Mouse (Mus musculus): ENCODE data around the gene Gm44790. TPM values are rescaled to one million over a fixed set of nuclear protein-coding genes. Genes with fewer than 3 reads are reported as not detected.
A peak's percentile ranks its signal among the peaks of the same experiment; 100 is the strongest.

The Gm44790 gene
- polyA plus RNA-seq, 1 experiment: not detected

DNA sequence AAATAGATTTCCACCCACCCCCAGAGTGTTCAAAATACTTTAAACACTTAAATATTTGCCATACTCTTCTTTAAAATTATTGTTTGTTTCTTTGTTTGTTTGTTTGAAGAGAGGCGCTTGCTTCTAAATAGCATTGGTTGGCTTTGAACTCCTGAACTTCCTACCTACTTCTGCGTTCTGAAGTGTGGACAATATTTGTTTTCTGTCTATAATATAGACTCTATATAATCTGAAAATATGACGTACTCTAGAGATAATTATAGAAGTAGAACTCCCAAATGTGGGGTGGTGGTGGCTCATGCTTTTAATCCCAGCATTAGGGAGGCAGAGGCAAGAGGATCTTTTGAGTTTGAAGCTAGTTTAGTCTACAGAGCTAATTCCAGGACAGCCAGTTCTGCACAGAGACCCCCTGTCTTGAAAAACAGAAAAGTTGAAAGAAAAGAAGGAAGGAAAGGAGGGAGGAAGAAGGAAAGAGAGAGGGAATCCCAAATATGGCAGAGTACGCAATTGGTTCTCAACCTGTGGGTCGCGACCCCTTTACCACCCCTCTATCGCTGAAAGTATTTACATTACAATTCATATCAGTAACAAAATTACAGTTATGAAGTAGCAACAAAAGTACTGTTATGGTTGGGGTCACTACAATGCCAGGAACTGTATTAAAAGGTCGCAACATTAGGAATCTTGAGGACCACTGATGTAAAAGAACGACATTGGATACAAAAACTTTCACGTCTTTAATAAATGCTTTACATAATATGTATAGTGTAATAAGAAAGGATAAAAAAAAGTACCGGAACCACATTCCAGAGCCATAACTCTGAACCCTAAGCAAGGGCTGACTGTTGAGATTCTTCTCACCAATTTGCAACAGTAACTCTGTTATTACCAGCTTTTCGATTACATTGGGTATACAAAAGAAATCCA lies 23.5 kb upstream of the Gm44790 start:
- Histone ChIP-seq H3K4me3 (replicated peaks) (peak overlapping the region; percentile 93), H3K27me3 (replicated peaks) (no peaks in the 10 kb centered on the region), H3K36me3 (replicated peaks; ENCODE audit: low read length) (peaks cover 10% of the 10 kb centered on the region), H3K4me1 (peaks cover 48% of the 10 kb centered on the region), H3K9me3 (no peaks in the 10 kb centered on the region)
- no peak for TF ChIP-seq FLI1 (IDR thresholded peaks at IDR 0.05; ENCODE audit: low read length)
- TF ChIP-seq GATA1 (IDR thresholded peaks at IDR 0.05; ENCODE audit: borderline replicate concordance, low read length): no peak

DNA sequence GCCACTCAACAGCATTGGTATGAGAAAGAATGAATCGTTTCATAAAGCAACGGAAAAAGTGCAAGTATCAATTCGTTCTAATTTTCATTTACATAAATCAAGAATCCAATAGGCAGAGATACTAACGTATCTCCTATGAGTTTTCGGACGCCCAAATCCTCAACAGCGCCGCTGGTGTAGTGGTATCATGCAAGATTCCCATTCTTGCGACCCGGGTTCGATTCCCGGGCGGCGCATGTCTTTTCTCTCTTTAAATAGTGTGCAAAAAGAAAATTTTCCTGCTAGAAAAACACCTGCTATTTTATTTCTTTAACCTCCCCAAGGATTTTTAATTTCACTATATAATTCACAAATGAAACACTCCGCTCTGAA lies 22.7 kb upstream of the Gm44790 start:
- TF ChIP-seq FLI1 (IDR thresholded peaks at IDR 0.05; ENCODE audit: low read length) (no peak), GATA1 (IDR thresholded peaks at IDR 0.05; ENCODE audit: borderline replicate concordance, low read length) (no peak)
- Histone ChIP-seq H3K4me1 (peaks cover 47% of the 10 kb centered on the region), H3K4me3 (replicated peaks) (peak overlapping the region; percentile 93), H3K27me3 (replicated peaks) (no peaks in the 10 kb centered on the region), H3K9me3 (no peaks in the 10 kb centered on the region), H3K36me3 (replicated peaks; ENCODE audit: low read length) (peaks cover 13% of the 10 kb centered on the region)

GRCm38 (mm10) chr6:86404100-86404861 lies 22.2 kb upstream of the Gm44790 start, which contains the start of gene Tia1:
TSS of gene Tia1 (plus strand) at chr6:86404219.
- peaks cover 16% of the 10 kb centered on the region for H3K36me3 ChIP-seq (replicated peaks; ENCODE audit: low read length)
- TF ChIP-seq FLI1 (IDR thresholded peaks at IDR 0.05; ENCODE audit: low read length) (no peak), GATA1 (IDR thresholded peaks at IDR 0.05; ENCODE audit: borderline replicate concordance, low read length) (no peak)

DNA sequence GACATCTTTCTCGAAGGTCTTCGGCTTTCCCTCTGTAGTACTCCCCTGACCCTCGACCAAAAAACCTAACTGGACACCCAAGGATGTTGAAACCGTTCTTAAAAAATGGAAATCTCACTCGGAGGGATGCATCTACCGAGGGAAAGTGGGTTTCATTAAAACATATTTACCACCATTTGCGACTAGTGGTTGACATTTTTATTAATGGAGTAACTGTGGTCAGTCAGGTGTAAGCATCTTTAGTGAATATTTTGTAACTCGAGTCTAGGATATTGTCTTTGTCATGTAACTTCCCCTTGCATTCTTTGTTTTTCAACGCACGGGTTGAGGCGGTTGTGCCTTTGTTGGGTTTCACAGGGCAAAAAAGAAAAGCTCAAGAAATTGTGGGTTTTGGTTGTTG lies 21.5 kb upstream of the Gm44790 start:
- Histone ChIP-seq H3K4me3 (replicated peaks) (peak overlapping the region; percentile 93), H3K27me3 (replicated peaks) (no peaks in the 10 kb centered on the region), H3K4me1 (peaks cover 45% of the 10 kb centered on the region), H3K9me3 (no peaks in the 10 kb centered on the region), H3K36me3 (replicated peaks; ENCODE audit: low read length) (peaks cover 18% of the 10 kb centered on the region)
- no peak for TF ChIP-seq FLI1 (IDR thresholded peaks at IDR 0.05; ENCODE audit: low read length)
- TF ChIP-seq GATA1 (IDR thresholded peaks at IDR 0.05; ENCODE audit: borderline replicate concordance, low read length): no peak

More at GRCm38 (mm10) chr6:86404100-86404861, 22.2 kb upstream of the Gm44790 start, which contains the start of gene Tia1:
- peak within 1 kb of the TSS; percentile 93 for H3K4me3 ChIP-seq (replicated peaks)
- no peaks in the 10 kb centered on the region for H3K9me3 ChIP-seq
- no peaks in the 10 kb centered on the region for H3K27me3 ChIP-seq (replicated peaks)
- peaks cover 47% of the 10 kb centered on the region for H3K4me1 ChIP-seq

DNA sequence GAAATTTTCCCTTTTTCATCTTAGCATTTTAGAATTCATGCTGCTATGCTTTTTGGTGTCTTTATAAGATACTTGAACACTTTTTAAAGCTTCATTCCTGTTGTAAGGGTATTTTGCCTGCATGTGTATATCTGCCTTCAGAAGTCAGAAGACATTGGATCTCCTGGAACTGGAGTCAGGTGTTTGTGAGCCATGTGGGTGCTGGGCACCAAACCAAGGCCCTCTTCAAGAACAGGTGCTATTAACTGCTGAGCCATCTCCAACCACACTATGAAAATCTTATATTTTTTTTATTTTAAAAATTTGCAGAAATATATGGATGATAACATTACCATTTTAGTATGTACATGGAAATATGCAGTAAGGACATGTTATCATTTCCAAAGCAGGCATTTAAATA lies 20.2 kb upstream of the Gm44790 start:
- Histone ChIP-seq H3K36me3 (replicated peaks; ENCODE audit: low read length) (peaks cover 18% of the 10 kb centered on the region), H3K4me3 (replicated peaks) (no peak overlapping the region), H3K4me1 (peaks cover 38% of the 10 kb centered on the region; the same call in 1 of the 2 replicates), H3K27me3 (replicated peaks) (no peaks in the 10 kb centered on the region), H3K9me3 (no peaks in the 10 kb centered on the region)
- TF ChIP-seq FLI1 (IDR thresholded peaks at IDR 0.05; ENCODE audit: low read length) (no peak), GATA1 (IDR thresholded peaks at IDR 0.05; ENCODE audit: borderline replicate concordance, low read length) (no peak)

DNA sequence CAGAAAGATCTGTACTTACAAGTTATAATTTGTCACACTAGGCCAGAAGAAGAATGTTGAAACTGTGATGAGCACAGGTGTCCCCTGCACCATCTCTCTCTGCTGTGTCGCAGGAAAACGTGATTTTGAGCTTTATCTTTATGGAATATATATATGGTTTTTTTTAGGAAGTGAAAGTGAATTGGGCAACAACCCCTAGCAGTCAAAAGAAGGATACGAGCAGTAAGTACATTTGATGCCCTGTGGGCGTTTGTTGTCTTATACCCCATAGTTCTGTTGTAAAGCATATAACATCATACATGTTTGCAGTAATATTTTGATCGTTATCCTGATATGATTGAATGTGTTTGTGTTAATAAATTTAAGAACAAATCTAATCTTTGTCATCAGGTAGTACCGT lies 7.7 kb upstream of the Gm44790 start:
- peaks cover 92% of the 10 kb centered on the region for H3K36me3 ChIP-seq (replicated peaks; ENCODE audit: low read length)
- TF ChIP-seq GATA1 (IDR thresholded peaks at IDR 0.05; ENCODE audit: borderline replicate concordance, low read length) (no peak), FLI1 (IDR thresholded peaks at IDR 0.05; ENCODE audit: low read length) (no peak)
- H3K9me3 ChIP-seq: no peaks in the 10 kb centered on the region
- H3K4me1 ChIP-seq: peaks cover 19% of the 10 kb centered on the region
- no peaks in the 10 kb centered on the region for H3K27me3 ChIP-seq (replicated peaks)
- no peak overlapping the region for H3K4me3 ChIP-seq (replicated peaks)

GRCm38 (mm10) chr6:86419239-86419638 lies 7.2 kb upstream of the Gm44790 start:
- H3K9me3 ChIP-seq: no peaks in the 10 kb centered on the region
- H3K36me3 ChIP-seq (replicated peaks; ENCODE audit: low read length): peaks cover 90% of the 10 kb centered on the region

GRCm38 (mm10) chr6:86420491-86420890 lies 6.0 kb upstream of the Gm44790 start:
- peaks cover 91% of the 10 kb centered on the region for H3K36me3 ChIP-seq (replicated peaks; ENCODE audit: low read length)
- TF ChIP-seq FLI1 (IDR thresholded peaks at IDR 0.05; ENCODE audit: low read length) (no peak), GATA1 (IDR thresholded peaks at IDR 0.05; ENCODE audit: borderline replicate concordance, low read length) (no peak)
- no peaks in the 10 kb centered on the region for H3K27me3 ChIP-seq (replicated peaks)
- no peak overlapping the region for H3K4me3 ChIP-seq (replicated peaks)
- H3K4me1 ChIP-seq: peaks cover 14% of the 10 kb centered on the region
- H3K9me3 ChIP-seq: no peaks in the 10 kb centered on the region

More at GRCm38 (mm10) chr6:86419239-86419638, 7.2 kb upstream of the Gm44790 start:
- no peaks in the 10 kb centered on the region for H3K27me3 ChIP-seq (replicated peaks)
- no peak overlapping the region for H3K4me3 ChIP-seq (replicated peaks)
- TF ChIP-seq GATA1 (IDR thresholded peaks at IDR 0.05; ENCODE audit: borderline replicate concordance, low read length): no peak
- TF ChIP-seq FLI1 (IDR thresholded peaks at IDR 0.05; ENCODE audit: low read length): no peak
- peaks cover 16% of the 10 kb centered on the region for H3K4me1 ChIP-seq

- Histone ChIP-seq H3K36me3 (replicated peaks; ENCODE audit: low read length) (peaks cover 94% of the 10 kb centered on the region), H3K4me1 (no peaks in the 10 kb centered on the region), H3K4me3 (replicated peaks) (no peak overlapping the region), H3K9me3 (no peaks in the 10 kb centered on the region), H3K27me3 (replicated peaks) (no peaks in the 10 kb centered on the region)
- no peak for TF ChIP-seq GATA1 (IDR thresholded peaks at IDR 0.05; ENCODE audit: borderline replicate concordance, low read length)
- no peak for TF ChIP-seq FLI1 (IDR thresholded peaks at IDR 0.05; ENCODE audit: low read length)
Observed at GRCm38 (mm10) chr6:86431531-86431930, 5.1 kb downstream of the Gm44790 start.

Data from megakaryocyte, embryonic 14.5 days (primary cell).